Mouse (Mus musculus) gastrocnemius, adult 8-10 months (tissue): Measurements from ENCODE around the gene Dag1. TPM values are rescaled to one million over a fixed set of nuclear protein-coding genes. Genes with fewer than 3 reads are reported as not detected.

Experiments
- DNase-seq, 2 experiments: peaks; one replicate each; pipeline ENCODE4 v3.0.0; 2022; ENCODE audit warnings: low spot score in 2 of 2
- total RNA-seq, 4 experiments: library from RNA; stranded (reverse); gene quantifications; 2 replicates each; pipeline ENCODE4 v1.2.4; 2022

The Dag1 gene
- total RNA-seq, 4 experiments from 2014 or later: 159 to 203 (median 172) TPM

GRCm38 (mm10) chr9:108188511-108188910, 75.2 kb downstream of the Dag1 start:
- no peak for DNase-seq

GRCm38 (mm10) chr9:108187616-108188015, 76.1 kb downstream of the Dag1 start:
- DNase-seq: no peak

- DNase-seq: no peak
These were observed 78.0 kb downstream of the Dag1 start for GRCm38 (mm10) chr9:108185786-108186185.

- DNase-seq: no peak
These were observed 80.2 kb downstream of the Dag1 start for GRCm38 (mm10) chr9:108183531-108183994.

GRCm38 (mm10) chr9:108182806-108183506, 80.8 kb downstream of the Dag1 start:
- no peak for DNase-seq

- DNase-seq: no peak
These were observed 85.4 kb downstream of the Dag1 start for GRCm38 (mm10) chr9:108178391-108178790.

- DNase-seq: no peak
These were observed 88.5 kb downstream of the Dag1 start for GRCm38 (mm10) chr9:108175116-108175838.

- no peak for DNase-seq
These were observed 90.9 kb downstream of the Dag1 start for GRCm38 (mm10) chr9:108172777-108173350.

GRCm38 (mm10) chr9:108169751-108170150, 94.0 kb downstream of the Dag1 start:
- no peak for DNase-seq

- DNase-seq: no peak
These were observed 98.6 kb downstream of the Dag1 start for GRCm38 (mm10) chr9:108165143-108165542.

- no peak for DNase-seq
These were observed 100.0 kb downstream of the Dag1 start for GRCm38 (mm10) chr9:108163646-108164284.

- DNase-seq: no peak
These were observed 105.9 kb downstream of the Dag1 start for GRCm38 (mm10) chr9:108157891-108158290.

GRCm38 (mm10) chr9:108157451-108157850, 106.3 kb downstream of the Dag1 start:
- DNase-seq: no peak

- DNase-seq: no peak
These were observed 107.0 kb downstream of the Dag1 start for GRCm38 (mm10) chr9:108156786-108157185.

GRCm38 (mm10) chr9:108154814-108155213, 108.9 kb downstream of the Dag1 start:
- no peak for DNase-seq

Other genes starting within 250 kb of the Dag1 start
- 1 to 10 TPM; 4.3 to 6.2 (median 4.8) TPM for gene Gmppb, start 214.7 kb downstream of the Dag1 start, total RNA-seq
- gene Amigo3, start 210.8 kb downstream of the Dag1 start, total RNA-seq: 1 to 10 TPM in 3 of 4 experiments, under 1 TPM in 1; 0.80 to 2.2 (median 1.5) TPM
- gene Mst1, start 183.5 kb downstream of the Dag1 start, total RNA-seq: under 1 TPM in 1 of 4 experiments, not detected in 3; 0.40 TPM
- gene Rnf123, start 180.6 kb downstream of the Dag1 start, total RNA-seq: 100 to 1,000 TPM; 137 to 185 (median 161) TPM
- gene Apeh, start 169.4 kb downstream of the Dag1 start, total RNA-seq: 10 to 100 TPM; 29.4 to 43.5 (median 33.6) TPM
- under 1 TPM; 0.02 to 0.07 (median 0.04) TPM for gene Bsn, start 73.6 kb downstream of the Dag1 start, total RNA-seq
- 10 to 100 TPM in 3 of 4 experiments, 1 to 10 TPM in 1; 8.0 to 13.5 (median 12.4) TPM for gene Nicn1, start 26.5 kb upstream of the Dag1 start, total RNA-seq
- 1 to 10 TPM in 1 of 4 experiments, under 1 TPM in 3; 0.32 to 1.3 (median 0.54) TPM for gene Amt, start 32.9 kb upstream of the Dag1 start, total RNA-seq
- 100 to 1,000 TPM in 2 of 4 experiments, 10 to 100 TPM in 2; 87.6 to 104 (median 99.6) TPM for gene Rhoa, start 42.2 kb upstream of the Dag1 start, total RNA-seq
- 10 to 100 TPM; 30.8 to 37.3 (median 34.3) TPM for gene Tcta, start 42.2 kb upstream of the Dag1 start, total RNA-seq
- 10 to 100 TPM; 66.3 to 72.7 (median 68.8) TPM for gene Gpx1, start 74.9 kb upstream of the Dag1 start, total RNA-seq
- gene Usp4, start 83.9 kb upstream of the Dag1 start, total RNA-seq: 10 to 100 TPM; 72.7 to 90.9 (median 87.3) TPM
- 1 to 10 TPM in 2 of 4 experiments, under 1 TPM in 2; 0.53 to 1.3 (median 0.97) TPM for gene 1700102P08Rik, start 128.8 kb upstream of the Dag1 start, total RNA-seq
- gene Ccdc36, start 164.5 kb upstream of the Dag1 start, total RNA-seq: not detected
- not detected for gene BC048562, start 172.5 kb upstream of the Dag1 start, total RNA-seq
- gene Ccdc71, start 196.6 kb upstream of the Dag1 start, total RNA-seq: 10 to 100 TPM; 13.8 to 21.0 (median 16.3) TPM
- 1 to 10 TPM; 1.3 to 2.7 (median 2.2) TPM for gene Klhdc8b, start 197.6 kb upstream of the Dag1 start, total RNA-seq
- gene Lamb2, start 215.8 kb upstream of the Dag1 start, total RNA-seq: 100 to 1,000 TPM; 112 to 139 (median 128) TPM
- gene Usp19, start 226.6 kb upstream of the Dag1 start, total RNA-seq: 100 to 1,000 TPM; 118 to 134 (median 128) TPM
- 100 to 1,000 TPM in 1 of 4 experiments, 10 to 100 TPM in 3; 78.6 to 107 (median 95.6) TPM for gene Qars, start 243.7 kb upstream of the Dag1 start, total RNA-seq